Mouse (Mus musculus): ENCODE measurements around the gene Psg27. TPM values are rescaled to one million over a fixed set of nuclear protein-coding genes. Genes with fewer than 3 reads are reported as not detected.
"Not testable (repeated sequence)": the region's sequence is repeated elsewhere in the genome, so short reads cannot be mapped to it uniquely, and the experiment has no call there.

Psg27 gene
- polyA plus RNA-seq (2012; ENCODE audit: insufficient read depth, insufficient read length, missing spikeins), result not detected in 2 replicates

DNA sequence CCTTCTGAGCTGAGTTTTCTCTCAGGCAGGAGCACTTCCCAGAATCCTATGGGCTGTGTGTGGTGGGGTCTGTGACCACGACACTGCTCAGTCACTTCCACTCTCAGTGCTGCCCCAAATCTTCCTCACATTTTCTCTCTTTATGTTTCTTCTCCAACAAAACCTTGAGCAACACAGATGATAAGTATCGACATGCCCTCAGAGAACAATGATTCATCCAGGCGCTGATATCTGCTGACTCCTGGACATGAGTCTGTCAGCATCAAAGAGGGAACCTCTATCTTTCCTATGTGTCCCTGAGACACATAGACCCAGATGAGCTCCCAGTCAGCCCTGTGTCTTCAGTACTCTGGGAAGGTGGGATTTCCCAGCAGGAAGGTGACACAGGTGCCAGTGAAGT, at the start of gene Psg27:
Gene Psg27 (minus strand): TSS at position 101 of the 400 bp plus-strand sequence.
- Histone ChIP-seq H3K27ac (replicated peaks; ENCODE audit: low read depth, low read length) (no peak within 1 kb of the TSS), H3K4me1 (ENCODE audit: control insufficient read depth, insufficient read depth, insufficient read length, low read length) (no peaks in the 10 kb centered on the region)

GRCm38 (mm10) chr7:18616401-18616800, 49.3 kb upstream of the Psg27 start, which contains the start of gene Psg23:
Gene Psg23 (minus strand): TSS chr7:18616501.
- not testable (repeated sequence) for H3K4me3 ChIP-seq (ENCODE audit: insufficient read depth, low read depth, low read length); H3K4me1 ChIP-seq (ENCODE audit: control insufficient read depth, insufficient read depth, insufficient read length, low read length); H3K27ac ChIP-seq (replicated peaks; ENCODE audit: low read depth, low read length)

More for the DNA sequence above, at the start of gene Psg27:
- H3K4me3 ChIP-seq (ENCODE audit: insufficient read depth, low read depth, low read length), result no peak within 1 kb of the TSS

GRCm38 (mm10) chr7:18559850-18560249, 7.3 kb downstream of the Psg27 start:
- Histone ChIP-seq H3K27ac (replicated peaks; ENCODE audit: low read depth, low read length) (no peak overlapping the region), H3K4me3 (ENCODE audit: insufficient read depth, low read depth, low read length) (no peak overlapping the region), H3K4me1 (ENCODE audit: control insufficient read depth, insufficient read depth, insufficient read length, low read length) (no peaks in the 10 kb centered on the region)

- not testable (repeated sequence) for H3K4me3 ChIP-seq (ENCODE audit: insufficient read depth, low read depth, low read length); H3K27ac ChIP-seq (replicated peaks; ENCODE audit: low read depth, low read length); H3K4me1 ChIP-seq (ENCODE audit: control insufficient read depth, insufficient read depth, insufficient read length, low read length)
These were observed 11.4 kb downstream of the Psg27 start for GRCm38 (mm10) chr7:18555751-18556150.

DNA sequence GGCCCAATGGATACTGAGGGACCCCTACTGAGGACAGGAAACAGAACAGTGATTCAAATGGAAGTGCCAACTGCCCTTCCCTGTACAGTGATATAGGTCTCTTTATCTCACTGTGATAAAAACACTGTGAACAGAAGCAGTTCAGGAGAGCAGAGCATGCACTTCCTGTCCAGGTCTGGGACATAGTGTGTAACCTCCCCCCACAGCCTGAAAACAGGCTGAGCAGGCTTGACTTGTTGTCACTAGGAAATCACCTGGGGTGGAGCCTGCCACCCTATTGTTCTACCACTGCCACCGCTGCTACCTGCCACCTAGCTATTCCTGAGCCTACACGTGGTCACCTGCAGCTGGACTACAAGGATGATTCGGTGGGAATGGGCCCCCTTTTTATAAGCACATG, 33.7 kb downstream of the Psg27 start:
- no peaks in the 10 kb centered on the region for H3K4me1 ChIP-seq (ENCODE audit: control insufficient read depth, insufficient read depth, insufficient read length, low read length)
- no peak overlapping the region for H3K27ac ChIP-seq (replicated peaks; ENCODE audit: low read depth, low read length)
- no peak overlapping the region for H3K4me3 ChIP-seq (ENCODE audit: insufficient read depth, low read depth, low read length)

DNA sequence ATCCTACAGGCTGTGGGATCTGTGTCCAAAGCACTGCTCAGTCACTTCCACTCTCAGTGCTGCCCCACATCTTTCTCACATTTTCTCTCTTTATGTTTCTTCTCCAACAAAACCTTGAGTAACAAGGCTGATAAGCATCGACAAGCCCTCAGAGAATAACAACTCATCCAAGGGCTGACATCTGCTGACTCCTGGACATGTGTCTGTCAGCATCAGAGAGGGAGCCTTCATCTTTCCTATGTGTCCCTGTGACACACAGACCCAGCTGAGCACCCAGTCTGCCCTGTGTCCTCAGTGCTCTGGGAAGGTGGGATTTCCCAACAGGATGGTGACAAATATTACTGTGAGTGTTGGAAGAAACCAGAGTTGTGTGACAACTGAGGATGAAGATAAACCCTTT, 34.9 kb downstream of the Psg27 start, which contains the start of gene Psg25:
Gene Psg25 (minus strand): TSS at position 101 of the 400 bp plus-strand sequence.
- H3K27ac ChIP-seq (replicated peaks; ENCODE audit: low read depth, low read length), result no peak within 1 kb of the TSS
- H3K4me1 ChIP-seq (ENCODE audit: control insufficient read depth, insufficient read depth, insufficient read length, low read length), result no peaks in the 10 kb centered on the region

DNA sequence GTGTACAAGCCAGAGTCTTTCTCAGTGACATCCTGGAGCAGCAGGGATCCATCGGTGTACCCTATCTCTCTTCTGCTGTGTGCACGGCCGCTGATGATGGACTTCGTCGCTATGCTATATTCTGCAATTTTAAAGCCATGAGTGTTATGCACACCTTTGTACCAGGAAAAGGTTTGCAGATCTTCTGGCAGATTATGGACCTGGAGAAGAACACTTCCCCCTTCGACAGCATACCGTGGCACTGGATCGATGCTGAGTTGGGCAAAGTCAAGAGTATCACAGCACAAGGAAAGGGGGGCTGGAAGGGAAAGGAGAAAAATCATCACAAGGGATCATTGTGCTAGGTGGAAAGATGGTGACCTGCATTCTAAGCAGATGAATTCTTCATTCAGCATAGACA, 42.4 kb downstream of the Psg27 start:
- Histone ChIP-seq H3K4me1 (ENCODE audit: control insufficient read depth, insufficient read depth, insufficient read length, low read length) (no peaks in the 10 kb centered on the region), H3K27ac (replicated peaks; ENCODE audit: low read depth, low read length) (no peak overlapping the region), H3K4me3 (ENCODE audit: insufficient read depth, low read depth, low read length) (no peak overlapping the region)

More for the DNA sequence above, 34.9 kb downstream of the Psg27 start, which contains the start of gene Psg25:
- no peak within 1 kb of the TSS for H3K4me3 ChIP-seq (ENCODE audit: insufficient read depth, low read depth, low read length)

DNA sequence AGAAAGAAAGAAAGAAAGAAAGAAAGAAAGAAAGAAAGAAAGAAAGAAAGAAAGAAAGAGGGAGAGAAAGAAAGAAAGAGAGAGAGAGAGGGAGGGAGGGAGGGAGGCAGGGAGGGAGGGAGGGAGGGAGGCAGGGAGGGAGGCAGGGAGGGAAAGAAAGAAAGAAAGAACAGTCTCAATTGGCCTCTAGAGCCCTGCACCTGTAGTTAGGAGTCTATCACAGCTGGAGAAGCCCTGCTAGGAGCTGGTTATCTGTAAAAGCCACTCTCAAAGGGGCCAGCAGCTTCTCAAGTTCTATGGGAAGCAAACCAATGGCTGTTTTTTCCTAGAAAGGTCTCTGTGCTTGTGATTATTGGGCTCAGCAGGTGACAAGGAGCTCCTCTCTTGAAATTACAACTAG, 54.3 kb downstream of the Psg27 start:
- H3K4me3 ChIP-seq (ENCODE audit: insufficient read depth, low read depth, low read length); H3K4me1 ChIP-seq (ENCODE audit: control insufficient read depth, insufficient read depth, insufficient read length, low read length); H3K27ac ChIP-seq (replicated peaks; ENCODE audit: low read depth, low read length): not testable (repeated sequence)

DNA sequence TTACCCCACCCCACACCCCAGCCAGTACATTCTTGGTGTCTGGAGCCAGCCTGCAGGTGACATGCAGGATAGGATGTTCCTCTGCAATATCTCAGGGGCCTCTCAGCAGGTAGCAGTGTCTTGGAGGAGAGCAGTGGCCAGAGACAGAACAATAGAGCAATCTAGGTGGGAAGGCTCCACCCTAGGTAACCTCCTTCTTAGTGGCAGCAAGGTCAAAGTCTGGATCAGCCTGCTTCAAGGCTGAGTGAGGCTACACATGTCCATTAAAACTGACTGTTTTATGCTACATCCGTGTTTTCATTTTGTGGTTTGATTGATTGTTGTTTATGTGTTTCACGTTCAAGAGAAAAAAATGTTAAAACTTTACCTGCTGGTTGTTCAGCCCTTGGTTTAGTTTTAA, 54.7 kb downstream of the Psg27 start:
- not testable (repeated sequence) for H3K27ac ChIP-seq (replicated peaks; ENCODE audit: low read depth, low read length); H3K4me3 ChIP-seq (ENCODE audit: insufficient read depth, low read depth, low read length); H3K4me1 ChIP-seq (ENCODE audit: control insufficient read depth, insufficient read depth, insufficient read length, low read length)

DNA sequence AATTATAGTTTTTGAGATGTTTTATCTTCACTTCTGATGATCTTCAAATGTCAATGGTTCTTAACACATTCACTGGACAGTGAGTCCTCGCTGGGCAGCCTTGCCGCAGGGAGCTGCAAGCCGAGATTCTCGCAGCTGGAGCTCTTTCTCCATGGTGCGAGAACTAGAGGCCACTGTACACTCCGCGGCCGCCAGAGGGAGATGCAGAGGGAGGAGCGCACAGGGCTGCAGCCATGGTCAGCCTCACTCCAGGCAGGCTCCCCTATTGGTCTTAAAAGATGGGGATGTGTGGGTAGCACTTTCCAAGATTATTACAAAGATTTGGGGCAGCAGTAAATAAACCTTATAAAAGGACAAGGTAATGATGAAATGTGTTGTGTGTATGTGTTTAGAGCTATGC, 55.6 kb downstream of the Psg27 start:
- Histone ChIP-seq H3K27ac (replicated peaks; ENCODE audit: low read depth, low read length) (no peak overlapping the region), H3K4me3 (ENCODE audit: insufficient read depth, low read depth, low read length) (no peak overlapping the region), H3K4me1 (ENCODE audit: control insufficient read depth, insufficient read depth, insufficient read length, low read length) (no peaks in the 10 kb centered on the region)

Other genes with a start within 250 kb of the Psg27 start
- gene Psg18, start 212.3 kb downstream of the Psg27 start, polyA plus RNA-seq (2012; ENCODE audit: insufficient read depth, insufficient read length, missing spikeins), result not detected in 2 replicates
- not detected in 2 replicates for gene Psg28, start 135.3 kb downstream of the Psg27 start, polyA plus RNA-seq (2012; ENCODE audit: insufficient read depth, insufficient read length, missing spikeins)
- gene Psg26, start 83.1 kb downstream of the Psg27 start, polyA plus RNA-seq (2012; ENCODE audit: insufficient read depth, insufficient read length, missing spikeins), result not detected in 2 replicates
- not detected in 2 replicates for gene Psg25, start 35.0 kb downstream of the Psg27 start, polyA plus RNA-seq (2012; ENCODE audit: insufficient read depth, insufficient read length, missing spikeins)
- not detected in 2 replicates for gene Psg23, start 49.2 kb upstream of the Psg27 start, polyA plus RNA-seq (2012; ENCODE audit: insufficient read depth, insufficient read length, missing spikeins)
- not detected in 2 replicates for gene Psg21, start 89.4 kb upstream of the Psg27 start, polyA plus RNA-seq (2012; ENCODE audit: insufficient read depth, insufficient read length, missing spikeins)
- not detected in 2 replicates for gene Psg20, start 118.9 kb upstream of the Psg27 start, polyA plus RNA-seq (2012; ENCODE audit: insufficient read depth, insufficient read length, missing spikeins)
- not detected in 2 replicates for gene Psg22, start 150.8 kb upstream of the Psg27 start, polyA plus RNA-seq (2012; ENCODE audit: insufficient read depth, insufficient read length, missing spikeins)
- not detected in 2 replicates for gene Psg19, start 231.2 kb upstream of the Psg27 start, polyA plus RNA-seq (2012; ENCODE audit: insufficient read depth, insufficient read length, missing spikeins)